Mouse (Mus musculus): ENCODE results near the gene Yjefn3.

Yjefn3 gene

DNA sequence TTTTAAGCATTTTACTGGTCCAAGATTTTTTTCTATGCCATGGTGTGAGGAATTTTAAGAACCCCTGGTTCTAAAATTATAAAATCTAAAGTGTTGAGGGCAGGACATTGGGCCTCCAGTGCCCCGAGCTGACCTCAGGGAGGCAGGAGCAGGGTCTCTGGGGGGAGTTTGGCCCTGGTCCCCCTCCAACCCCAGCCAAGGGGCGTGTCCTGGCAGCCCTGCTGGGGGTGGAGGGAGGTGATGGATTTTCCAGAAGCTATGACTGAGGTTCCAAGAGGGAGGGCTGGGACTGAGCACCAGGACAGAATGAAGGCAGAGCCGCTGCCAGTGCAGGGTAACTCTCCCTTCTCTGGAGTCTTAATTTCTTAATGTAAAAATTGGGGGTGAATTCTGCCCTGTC is 24.5 kb downstream of the Yjefn3 start:
- DNase-seq, result no peak

DNA sequence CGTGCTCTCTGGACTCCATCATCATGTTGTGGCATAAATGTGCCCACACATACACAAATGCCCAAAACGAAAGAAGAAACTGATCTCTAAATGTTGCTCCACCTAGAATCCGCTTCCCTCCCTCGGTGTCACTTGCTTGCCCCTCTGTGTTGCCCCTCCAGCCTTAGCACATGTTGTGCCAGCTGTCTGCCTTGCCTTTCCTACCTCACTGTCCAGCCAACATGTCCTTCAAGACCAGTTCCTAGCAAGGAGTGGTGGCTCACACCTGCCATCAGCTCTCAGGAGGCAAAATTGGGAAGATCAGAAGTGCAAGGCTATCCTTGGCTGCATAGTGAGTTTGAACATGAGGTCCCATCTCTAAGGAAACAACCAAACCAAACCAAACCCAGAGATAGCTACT is 25.1 kb downstream of the Yjefn3 start:
- no peak for DNase-seq

DNA sequence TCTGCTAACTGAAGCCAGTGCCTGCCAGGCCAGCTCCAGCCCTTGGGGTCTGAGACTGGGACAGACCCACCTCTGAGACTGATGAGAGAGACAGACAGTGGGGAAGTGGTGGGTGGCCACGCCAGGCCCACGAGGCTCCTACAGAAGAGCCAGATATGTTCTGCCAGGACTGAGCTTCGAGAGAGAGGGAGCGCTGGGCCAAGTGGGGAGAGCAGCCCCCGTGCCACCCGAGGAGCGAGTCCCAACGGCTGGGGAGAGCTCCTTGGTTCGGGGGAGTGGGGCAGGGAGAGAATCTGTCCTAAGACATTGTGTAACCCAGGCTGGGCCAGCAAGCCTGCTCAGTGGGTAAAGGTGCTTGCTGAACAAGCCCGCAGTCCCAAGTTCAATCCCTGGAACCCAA is 25.5 kb downstream of the Yjefn3 start:
- DNase-seq, result no peak

DNA sequence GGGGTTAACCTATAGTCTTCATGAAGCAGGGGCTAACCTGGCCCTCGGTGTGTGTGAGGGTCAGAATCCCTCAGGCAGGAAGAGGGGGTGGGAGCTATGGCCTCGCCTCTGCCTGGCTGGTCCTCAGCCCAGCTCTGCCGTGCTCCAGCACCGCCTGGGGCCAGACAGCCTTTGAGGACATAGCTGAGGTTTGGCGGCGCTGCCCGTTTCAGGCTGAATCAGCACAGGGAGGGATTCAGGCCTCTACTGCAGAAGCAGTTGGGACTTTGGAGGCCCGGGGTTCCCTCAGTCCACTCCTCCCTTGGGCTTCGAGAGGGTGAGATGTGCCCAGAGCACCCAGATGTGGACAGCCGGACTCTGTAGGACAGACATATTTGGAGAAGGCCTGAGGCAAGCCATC is 26.4 kb downstream of the Yjefn3 start:
- DNase-seq, result no peak

DNA sequence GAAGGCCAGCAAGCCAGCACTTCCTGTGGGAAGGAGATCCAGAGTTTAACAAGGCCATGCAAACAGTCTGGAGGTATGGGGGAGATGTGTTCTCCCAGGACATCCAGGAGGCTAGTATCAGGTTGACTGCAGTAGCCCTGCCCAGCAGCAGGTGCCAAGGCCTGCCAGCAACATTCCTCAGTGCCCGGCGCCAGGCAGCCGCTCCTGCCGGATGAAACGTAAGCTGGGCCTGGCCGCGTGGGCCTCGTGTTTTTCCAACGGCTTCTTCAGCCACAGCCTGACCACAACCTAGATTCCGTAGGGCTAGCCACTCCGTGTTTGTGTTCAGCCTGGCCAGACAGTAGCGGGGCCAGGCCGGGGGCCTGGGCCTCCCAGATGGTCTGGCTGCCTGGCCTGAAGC is 27.9 kb downstream of the Yjefn3 start:
- no peak for DNase-seq

DNA sequence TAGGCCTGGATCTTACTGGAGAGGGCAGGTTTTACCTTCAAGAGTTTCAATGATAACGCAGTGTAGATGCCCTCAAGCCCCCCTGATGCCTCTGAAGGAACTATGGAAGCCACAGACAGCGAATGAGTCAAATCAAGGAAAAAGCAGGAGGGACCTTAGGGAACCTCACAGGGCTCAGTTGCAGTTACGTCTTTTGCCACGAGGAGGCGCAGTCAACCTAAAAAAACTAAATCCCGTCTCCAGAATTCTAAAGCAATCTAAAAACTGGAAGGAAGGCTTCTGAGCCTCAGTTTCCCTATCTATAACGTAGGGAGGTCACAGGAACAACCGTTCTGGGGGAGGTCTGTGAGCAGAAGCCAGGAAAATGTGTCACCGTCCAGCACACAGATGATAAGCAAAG is 28.4 kb downstream of the Yjefn3 start:
- no peak for DNase-seq

DNA sequence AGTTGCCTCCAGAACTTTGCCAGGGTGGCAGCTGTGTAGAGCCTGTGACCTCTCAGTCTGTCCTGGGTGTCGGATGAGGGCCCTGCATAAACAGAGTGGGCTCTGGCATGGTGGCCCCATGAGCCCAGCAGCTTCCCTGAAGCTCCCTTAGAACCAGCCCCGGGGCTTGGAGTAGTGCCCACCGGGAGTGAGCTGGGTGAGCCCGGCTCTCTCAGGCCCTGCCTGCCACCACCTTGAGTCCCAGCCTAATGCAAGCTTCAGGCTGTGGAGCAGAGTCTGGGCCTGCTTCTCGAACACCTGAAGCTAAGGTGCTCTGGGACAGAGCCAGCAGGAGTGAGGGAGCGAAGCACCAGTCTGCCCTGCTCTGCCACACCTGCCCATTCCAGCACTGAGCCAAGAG is 31.6 kb downstream of the Yjefn3 start:
- peak; percentile 77 for DNase-seq

DNA sequence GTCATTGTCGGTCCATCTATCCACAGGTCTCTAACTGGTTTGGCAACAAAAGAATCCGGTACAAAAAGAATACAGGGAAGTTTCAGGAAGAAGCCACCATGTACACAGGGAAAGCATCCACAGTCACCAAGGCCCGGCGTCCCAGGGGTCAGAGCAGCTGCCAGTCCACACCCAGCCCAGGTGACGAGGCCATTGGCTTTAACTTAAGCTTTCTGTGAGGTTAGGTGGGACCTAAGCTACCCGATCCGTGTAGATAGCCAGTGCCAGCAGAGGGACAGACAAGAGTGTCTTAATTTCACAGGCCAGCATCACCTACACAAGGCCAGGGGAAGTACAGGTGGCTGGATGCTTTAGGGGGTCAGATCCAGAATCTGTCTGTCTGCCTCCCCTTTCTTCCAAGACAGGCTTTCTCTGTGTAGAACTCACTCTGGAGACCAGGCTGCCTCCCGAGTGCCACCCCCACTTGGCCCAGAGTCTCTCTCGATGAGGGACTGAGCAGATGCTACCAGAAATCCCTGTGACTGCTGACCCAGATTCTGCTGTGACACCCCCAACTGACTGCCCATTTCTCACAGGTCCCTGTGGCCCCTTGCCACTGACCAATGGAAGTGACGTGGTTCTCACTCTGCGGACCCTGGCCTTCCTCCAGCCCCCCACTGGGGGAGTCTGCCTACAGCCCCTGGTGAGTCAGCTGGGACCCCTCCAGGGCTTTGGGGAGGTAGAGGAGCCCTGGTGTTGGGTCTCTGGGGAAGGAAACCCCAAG is 32.3 kb downstream of the Yjefn3 start:
- peak; percentile 87 for DNase-seq

DNA sequence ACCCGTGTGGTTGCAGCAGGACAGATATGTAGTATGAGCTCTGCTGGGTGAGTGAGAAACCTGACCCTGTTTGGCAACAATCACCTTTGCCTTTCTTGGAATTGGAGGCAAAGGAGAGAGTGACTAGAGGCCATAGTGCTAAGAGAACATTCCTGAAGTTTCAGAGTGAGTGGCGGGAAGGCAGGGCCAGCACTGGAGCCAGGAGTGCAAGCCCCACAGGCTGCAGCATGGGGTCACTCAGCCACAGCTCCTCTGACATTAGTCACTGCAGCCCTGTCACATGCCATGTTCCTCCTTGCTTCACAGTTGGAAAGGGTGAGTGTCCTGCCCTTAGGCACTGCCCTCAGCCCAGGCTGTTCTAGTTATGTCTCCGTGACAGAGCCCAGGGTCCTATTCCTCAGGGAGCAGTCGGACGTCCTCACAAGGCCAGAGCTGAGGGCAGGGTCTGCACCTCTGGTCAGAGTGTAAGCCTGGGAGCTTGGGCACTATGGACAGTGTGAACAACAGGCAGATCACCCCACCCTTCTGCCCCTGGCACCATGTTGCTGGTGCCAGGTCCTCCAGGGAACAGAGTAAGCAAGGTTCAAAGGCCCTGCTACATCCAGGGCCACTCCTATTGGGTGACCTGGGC is 34.7 kb downstream of the Yjefn3 start:
- DNase-seq, result peak; percentile 87

DNA sequence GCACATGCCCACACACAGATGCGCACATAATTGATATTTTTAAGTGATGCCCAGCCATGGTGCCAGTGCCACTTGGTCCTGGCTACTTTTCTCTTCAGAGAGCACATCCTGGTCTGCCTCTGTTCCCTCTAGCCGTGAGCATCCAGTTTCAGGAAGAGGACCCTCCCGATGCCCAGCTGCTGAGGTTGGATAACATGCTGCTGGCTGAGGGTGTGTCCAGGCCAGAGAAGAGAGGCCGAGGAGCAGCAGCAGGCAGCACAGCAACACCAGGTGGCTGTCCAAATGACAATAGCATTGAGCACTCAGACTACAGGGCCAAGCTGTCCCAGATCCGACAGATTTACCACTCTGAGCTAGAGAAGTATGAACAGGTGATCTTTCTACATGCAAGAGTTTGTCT is 38.3 kb downstream of the Yjefn3 start:
- DNase-seq, result peak; percentile 77

DNA sequence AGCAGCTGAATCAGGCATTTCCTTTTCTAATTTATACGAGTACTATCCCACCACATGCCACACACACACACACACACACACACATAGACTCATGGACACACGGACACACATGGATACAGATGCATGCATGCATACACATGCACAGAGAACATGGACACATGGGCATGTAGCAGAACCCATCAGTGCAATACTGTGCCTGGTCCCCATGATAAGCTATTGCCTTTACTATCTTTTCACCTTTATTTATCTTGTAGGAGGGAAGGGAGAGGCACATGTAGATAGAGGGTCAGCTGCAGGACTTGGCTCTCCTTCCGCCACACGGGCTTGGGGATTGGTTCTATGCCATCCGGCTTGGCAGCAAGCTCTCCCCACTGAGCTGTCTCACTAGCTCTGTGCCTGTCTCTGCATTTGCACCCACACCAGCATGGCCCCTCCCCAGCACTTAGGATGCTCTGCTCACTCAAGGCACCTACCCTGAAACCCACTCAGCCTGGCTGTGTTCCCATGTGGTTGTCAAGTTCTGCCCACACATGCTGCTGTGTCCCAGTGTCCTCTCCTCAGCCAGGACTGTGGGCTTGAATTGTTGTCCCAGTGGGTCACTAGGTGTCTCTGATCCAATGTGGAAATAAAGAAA is 39.0 kb downstream of the Yjefn3 start:
- DNase-seq, result peak; percentile 89

DNA sequence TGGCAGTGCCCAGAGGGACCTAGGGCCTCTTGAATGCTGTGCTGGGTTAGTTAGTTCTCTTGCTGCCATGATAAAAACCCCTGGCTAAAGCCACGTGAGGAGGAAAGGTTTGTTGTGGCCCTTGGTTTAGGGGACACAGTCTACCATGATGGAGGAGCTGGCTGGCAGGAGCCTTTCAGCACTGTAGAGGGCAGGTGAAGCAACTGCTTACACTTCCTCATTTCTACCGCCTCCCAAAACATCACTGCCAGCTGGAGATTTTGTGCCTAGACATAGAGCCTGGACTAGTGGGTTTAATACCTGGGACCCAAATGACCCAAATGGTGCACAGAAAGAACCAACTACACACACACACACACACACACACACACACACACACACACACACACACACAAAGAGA is 41.3 kb downstream of the Yjefn3 start:
- DNase-seq, result no peak

DNA sequence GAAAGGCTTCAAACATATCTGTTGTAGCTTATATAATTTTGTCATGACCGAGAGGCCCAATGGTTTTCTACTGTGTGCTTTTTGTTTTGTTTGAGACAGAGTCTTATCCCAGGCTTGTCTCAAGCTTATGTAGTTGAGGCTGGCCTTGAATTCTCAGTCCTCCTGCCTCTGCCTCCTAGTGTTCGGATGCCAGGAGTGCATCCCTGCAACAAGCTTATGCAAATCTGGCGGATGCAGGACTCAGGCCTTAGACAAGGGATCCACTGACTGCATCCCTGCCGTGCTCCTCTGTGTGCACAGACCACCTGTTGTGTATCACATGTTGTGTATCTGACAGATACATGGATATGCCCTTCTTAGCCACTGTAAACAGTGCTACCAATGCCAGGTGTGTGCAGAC is 41.7 kb downstream of the Yjefn3 start:
- DNase-seq, result no peak

DNA sequence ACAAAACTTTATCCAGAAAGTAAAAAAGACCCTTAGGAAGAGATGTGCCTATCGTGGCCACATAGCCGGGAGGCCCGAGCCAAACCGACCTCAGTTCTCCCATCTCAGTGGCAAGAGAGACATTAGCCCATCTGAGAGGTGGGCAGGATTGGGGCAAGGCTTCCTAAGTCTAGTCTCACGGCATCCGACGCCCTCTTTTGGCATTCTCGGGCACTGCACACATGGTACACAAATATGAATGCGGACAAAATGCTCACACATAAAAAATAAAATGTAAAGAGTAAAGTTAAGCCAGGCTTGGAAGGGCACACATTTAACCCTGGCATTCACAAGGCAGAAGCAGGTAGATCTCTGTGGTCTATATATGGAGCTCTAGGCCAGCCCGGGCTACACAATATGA is 48.6 kb downstream of the Yjefn3 start:
- no peak for DNase-seq

DNA sequence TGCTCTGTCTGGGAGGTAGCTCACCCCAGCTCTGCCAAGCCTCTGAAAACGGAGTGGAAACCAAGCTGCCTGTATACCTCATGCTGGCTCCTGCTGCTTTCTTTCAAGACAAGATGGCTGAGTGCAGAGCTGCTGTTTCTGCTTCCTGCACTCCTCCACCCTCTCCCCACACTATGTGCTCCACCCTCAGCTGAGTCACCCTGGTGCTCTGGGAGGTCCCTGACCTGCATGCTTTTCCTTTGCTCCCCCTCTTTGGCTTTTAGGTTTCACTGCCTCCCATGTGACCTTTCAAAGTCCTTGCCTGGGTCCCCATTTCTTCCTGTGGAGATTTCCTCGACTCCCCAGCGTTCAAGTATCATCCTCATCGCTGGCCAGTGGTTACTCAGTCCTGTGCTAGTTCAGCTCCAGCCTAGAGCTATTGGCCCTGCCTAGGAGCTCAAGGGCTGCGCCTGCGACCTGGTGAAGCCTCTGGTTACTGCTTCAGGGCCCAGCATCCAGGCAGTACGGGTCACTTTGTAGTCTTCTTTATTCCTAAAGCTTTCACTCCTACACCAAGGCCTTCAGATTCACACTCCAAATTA is 51.5 kb downstream of the Yjefn3 start:
- no peak for DNase-seq

DNA sequence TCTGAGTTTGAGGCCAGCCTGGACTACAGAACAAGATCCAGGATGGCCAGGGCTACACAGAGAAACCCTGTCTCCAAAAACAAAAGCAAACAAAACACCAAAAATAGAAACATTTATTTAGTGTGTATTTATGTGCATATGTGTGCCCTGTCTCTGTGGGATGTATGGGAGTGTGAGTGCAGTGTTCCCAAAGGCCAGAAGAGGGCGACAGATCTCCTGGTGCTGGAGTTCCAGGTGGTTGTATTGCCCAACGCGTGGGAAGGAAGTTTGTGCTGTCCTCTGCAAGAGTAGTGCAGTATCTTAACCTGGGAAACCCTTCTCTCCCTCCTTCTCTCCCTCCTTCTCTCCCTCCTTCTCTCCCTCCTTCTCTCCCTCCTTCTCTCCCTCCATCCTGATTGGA is 52.6 kb downstream of the Yjefn3 start:
- DNase-seq, result no peak

DNA sequence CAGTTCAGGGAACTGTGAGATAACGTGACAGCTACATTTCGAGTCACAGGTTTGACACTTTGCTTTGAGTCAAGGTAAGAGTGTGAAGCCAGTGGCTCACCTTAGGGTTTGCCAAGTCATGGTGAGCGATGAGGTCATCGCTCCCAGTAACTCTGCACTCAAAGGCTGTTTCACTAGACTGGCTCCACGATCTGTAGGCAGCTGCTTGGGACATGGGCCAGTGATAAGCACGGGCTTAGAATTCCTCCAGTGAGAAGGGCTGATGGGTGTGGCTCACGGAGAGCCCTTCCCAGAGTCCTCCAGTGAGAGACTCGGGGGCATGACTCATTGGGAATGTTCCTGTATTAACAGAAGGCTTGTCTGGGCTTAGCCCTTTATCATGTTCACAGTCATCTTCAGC is 53.6 kb downstream of the Yjefn3 start:
- peak; percentile 97 for DNase-seq

DNA sequence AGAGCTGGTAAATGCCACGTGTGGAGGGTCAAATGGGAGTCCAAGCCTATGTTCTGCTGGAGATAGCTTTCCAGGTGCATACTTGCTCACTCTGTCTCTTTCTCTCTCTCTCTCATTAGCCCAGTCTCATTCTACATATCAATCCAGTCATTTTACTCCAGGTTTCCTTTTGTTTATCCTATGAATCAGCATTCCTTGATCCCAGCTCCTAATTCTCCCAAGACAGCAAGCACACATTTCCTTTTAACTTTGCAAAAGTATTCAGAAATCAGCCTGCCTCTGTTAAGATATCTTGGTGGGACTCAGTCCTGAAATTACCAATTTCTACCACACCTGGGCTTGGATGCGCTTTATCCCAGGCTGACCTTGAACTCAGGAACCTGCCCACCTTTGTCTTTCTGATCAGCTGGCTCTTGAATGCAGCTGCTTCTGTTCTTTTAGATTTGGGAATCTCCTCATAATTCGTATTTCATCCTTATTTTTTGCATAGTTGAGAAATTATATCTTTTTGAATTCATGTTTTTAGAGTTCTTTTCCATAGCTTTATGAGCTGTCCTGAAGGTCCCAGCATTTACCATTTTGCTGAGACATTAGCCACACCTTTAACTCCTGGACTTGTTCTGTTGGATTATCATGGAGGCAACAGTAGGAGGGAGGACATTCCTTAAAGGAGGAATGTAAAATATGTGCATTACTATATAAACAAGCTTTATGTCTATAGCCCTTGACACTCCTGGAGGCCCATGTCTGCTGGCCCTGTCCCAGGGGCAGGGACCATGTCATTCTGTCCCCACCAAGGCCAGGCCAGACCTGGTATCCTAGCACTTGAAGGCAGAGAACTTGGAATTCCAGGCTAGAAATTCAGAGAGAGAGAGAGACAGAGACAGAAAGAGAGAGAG is 55.1 kb downstream of the Yjefn3 start:
- DNase-seq, result no peak
